Mouse (Mus musculus) thymus, postnatal 36 days (tissue): Measurements from ENCODE around the gene Gm10477.
"Not testable (repeated sequence)": the region's sequence is repeated elsewhere in the genome, so short reads cannot be mapped to it uniquely, and the experiment has no call there.

ENCODE experiments used
- DNase-seq, 2 experiments: peaks; one replicate each; pipeline ENCODE4 v3.0.0; 2022; ENCODE audit warnings: mixed read lengths in 2 of 2

Gene Gm10477

DNA sequence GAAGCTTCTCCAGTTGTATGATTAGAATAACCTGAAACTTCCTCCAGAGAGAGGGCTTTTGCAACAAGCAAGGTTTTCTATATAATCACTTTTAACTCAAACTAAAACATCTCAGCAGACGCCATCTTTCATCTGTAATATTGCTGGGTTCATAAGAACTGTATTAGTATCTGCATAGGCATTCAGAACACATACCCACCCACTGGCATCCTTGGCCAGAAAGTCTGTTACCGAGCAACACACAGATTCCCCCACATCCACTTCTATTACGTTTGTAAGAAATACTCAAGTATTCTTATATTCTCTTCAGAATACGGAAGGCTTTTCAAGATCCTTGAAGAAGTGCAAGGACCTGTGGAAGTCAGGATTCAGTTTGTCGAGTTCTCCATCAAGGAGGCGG lies at the start of gene Gm10477:
TSS of gene Gm10477 (plus strand) at position 301 of the 400 bp plus-strand sequence.
- DNase-seq = not testable (repeated sequence)

GRCm38 (mm10) chrX:56477553-56477952 lies 47.0 kb upstream of the Gm10477 start:
- no peak for DNase-seq

- no peak for DNase-seq
Observed at GRCm38 (mm10) chrX:56481906-56482305, 42.6 kb upstream of the Gm10477 start.

- DNase-seq = peak; percentile 52 to 60
Observed at GRCm38 (mm10) chrX:56489758-56490157, 34.8 kb upstream of the Gm10477 start.

DNA sequence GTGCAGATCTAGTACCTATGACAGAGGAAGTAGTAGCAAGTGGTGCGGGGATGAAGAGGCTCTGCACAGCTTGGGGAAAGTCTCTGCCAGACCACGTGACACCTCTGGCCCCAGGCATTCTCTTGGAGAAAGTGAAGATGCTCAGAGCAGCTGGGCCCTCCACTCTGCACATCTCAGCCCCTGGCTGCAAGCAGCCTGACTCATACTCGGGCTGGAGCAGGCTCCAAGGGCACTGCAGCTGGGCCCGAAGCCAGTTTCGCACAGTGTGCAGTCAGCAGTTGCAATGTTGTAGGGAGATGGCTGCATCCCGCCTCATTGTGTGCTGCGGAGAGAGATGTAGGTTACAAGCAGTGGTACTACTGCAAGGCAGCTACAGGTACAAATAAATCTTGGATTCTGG lies 27.3 kb upstream of the Gm10477 start:
- DNase-seq = no peak

GRCm38 (mm10) chrX:56531266-56531665 lies 6.7 kb downstream of the Gm10477 start:
- peak; percentile 42 to 56 for DNase-seq

- DNase-seq = peak in 1 of 2 experiments; percentile 1
Observed at GRCm38 (mm10) chrX:56537162-56537561, 12.6 kb downstream of the Gm10477 start.

DNA sequence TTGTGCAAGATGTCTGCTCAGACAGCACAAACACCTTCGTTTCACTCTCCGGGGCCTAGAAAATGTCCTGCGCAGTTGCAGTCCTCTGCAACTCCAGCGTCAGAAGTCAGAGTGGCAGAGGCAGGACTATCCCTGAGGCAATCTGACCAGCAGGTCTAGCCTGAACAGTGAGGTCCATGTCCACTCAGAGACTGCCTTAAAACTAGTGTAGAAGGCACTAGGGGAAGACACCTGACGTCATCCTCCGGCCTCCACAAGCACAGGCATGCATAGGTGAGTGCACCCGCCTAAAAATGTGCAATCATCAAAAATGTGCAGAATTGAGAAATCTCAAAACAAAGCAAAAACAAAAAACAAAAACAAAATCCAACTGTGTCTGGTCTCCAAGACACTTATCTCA lies 25.0 kb downstream of the Gm10477 start, which contains the start of gene Gm648:
TSS of gene Gm648 (minus strand) at position 101 of the 400 bp plus-strand sequence.
- DNase-seq = no peak

DNA sequence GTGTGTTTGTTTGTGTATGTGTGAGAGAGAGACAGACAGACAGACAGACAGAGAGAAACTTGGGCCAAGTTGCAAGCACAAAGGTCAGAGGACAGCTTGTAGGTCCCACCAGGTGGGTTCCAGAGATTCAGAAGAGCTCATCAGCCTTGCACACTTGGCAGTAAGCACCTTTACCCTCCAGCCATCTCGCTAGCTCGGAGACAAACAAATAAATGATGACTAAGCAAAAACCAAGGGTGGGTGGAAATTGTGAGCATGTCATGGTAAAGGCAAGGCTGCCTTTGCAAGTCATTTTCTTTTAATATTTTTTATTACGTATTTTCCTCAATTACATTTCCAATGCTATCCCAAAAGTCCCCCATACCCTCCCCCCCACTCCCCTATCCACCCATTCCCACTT lies 29.0 kb downstream of the Gm10477 start:
- DNase-seq = no peak

GRCm38 (mm10) chrX:56572465-56572864 lies 47.9 kb downstream of the Gm10477 start:
- peak; percentile 6 to 9 for DNase-seq
